Mouse (Mus musculus) regulatory T cell (primary cell): ENCODE data around the gene Arhgap23.

Source experiments
- in situ Hi-C: fragments of 300-600 bp; cut with MboI, MseI; formaldehyde crosslinking; loops from one replicate; pipeline ENCODE4 v1.15.1; 2025; ENCODE audit warnings: high pct_unique_total_duplicates

Gene Arhgap23

DNA sequence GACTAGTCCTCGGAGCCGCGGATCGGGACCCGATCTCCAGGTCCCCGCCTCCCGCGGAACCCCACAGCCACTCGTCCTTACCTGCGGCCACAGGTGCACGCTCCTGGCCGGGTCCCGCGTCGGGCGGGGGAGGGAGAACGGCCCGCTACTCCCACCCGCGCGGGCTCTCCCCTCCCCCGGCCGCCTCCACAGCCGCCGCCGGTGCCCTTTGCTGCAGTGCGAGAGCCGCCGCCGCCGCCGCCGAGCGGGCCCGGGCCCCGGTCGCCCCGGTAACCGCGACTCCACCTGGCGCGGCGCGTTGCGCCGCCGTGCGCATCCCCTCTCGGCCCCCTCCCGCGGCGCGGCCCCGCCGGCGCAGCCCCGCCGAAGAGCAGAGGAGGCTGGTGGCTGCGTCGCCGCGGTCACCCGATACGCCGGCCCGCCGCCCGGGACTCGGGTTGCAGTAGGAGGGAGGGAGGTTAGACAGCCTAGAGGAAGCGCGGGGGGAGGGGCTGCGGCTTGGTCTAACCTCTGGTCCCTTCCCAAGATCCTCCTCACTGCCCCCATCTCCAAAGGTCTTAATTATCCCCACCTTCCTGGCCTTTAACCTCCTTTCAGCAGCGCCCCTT, 131.6 kb downstream of the Arhgap23 start:
- in situ Hi-C loops: no loop called here

DNA sequence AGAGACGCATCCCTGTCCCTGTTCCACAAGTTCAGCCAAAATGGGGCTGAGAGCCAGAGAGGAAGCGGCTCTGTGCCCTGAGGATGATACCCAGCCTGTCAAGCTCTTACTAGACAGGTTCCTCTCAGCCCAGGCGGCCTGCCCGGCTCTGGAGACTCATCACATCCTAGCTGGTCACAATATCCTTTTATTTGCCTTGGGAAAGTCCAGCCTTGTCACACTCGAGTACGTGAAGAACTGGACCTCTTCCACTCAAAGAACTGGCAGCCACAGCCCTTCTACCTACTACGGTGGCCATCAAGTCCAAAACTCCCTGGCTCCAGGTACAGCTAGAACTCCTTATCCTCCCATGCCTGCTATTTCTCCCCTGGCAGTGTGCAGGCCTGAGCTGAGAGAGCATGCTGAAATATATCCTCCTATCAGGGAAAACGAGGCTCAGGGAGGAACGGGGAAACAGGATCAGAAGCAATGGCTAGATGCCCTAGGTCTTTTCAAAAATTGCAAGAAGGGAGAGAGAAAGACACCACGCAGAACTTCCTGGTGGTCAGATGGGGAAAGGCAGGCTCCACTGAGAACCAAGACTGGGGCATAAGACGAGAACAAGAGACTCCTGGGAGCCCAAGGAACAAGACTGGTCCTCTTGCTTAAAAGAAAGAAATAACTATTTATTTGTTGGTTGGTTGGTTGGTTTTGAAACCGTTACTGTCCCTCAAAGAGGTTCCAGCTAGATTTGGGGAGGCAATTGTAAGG, 132.8 kb downstream of the Arhgap23 start:
- in situ Hi-C loops: no loop called here

DNA sequence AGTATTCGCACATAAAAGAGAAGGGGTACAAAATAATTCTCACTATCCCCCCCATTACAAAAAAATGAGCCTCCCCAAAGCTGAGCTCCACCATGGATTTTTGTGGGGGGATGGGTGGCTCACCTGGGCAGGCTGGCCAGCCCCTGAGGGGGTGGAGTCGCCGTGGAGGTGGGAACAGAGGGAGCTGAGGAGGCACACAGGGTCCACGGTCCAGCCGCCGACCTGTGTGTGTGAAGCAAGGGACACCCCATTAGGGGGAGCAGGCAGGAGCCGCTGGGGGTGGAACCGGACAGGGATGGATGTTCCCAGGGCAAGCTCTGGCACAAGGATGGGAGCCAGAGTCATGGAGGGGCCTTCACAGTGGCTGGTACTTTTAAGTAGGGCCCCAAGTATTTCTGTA, 133.4 kb downstream of the Arhgap23 start:
- in situ Hi-C loops: no loop called here
